Mouse (Mus musculus) inflammation-experienced regulatory T-cells, adult 6 months (primary cell): ENCODE measurements at regions not wholly inside any gene's neighbourhood (a gene's known extent, or its start where the extent isn't known, plus 50 kb on each side); places are given as distances from the start of the nearest gene placed in this dataset.
"Not testable (repeated sequence)": the region's sequence is repeated elsewhere in the genome, so short reads cannot be mapped to it uniquely, and the experiment has no call there.

Source experiments
- ATAC-seq: one replicate; pipeline ENCODE4 v1.8.0; 2017

DNA sequence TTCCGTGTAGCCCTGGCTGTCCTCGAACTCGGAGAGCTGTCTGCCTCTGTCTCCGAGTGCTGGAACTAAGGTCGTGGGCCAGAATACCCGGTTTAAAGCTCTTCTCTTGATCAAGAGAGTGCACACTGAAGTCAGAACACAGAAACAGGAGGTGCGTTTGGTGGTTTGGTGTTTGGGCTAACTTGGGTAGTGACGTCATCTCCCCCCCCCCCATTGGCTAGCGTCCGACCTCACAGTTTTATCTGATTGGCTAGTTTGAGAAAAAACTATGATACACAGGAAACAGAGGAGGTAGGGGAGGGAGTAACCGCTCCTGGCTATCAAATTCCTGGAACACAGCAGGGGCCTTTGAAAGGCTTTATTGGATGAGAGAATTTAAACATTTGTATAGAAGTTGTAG is 60.2 kb upstream of the Pim1 start:
- peak; percentile 18 for ATAC-seq

- ATAC-seq, result no peak
Measured at GRCm38 (mm10) chr17:29430806-29431205, 59.7 kb upstream of the Pim1 start.

- ATAC-seq, result peak; percentile 57
Measured at GRCm38 (mm10) chr17:29431553-29432297, 58.8 kb upstream of the Pim1 start.

GRCm38 (mm10) chr17:29432666-29433065 is 57.9 kb upstream of the Pim1 start:
- ATAC-seq, result no peak

- ATAC-seq, result no peak
Measured at GRCm38 (mm10) chr17:29433370-29433769, 57.2 kb upstream of the Pim1 start.

GRCm38 (mm10) chr17:29434074-29434944 is 56.2 kb upstream of the Pim1 start:
- ATAC-seq, result no peak

GRCm38 (mm10) chr17:29435345-29436006 is 55.1 kb upstream of the Pim1 start:
- no peak for ATAC-seq

GRCm38 (mm10) chr17:29436484-29436870 is 54.1 kb upstream of the Pim1 start:
- ATAC-seq, result not testable (repeated sequence)

GRCm38 (mm10) chr17:29436871-29437534 is 53.5 kb upstream of the Pim1 start:
- ATAC-seq, result peak; percentile 96

DNA sequence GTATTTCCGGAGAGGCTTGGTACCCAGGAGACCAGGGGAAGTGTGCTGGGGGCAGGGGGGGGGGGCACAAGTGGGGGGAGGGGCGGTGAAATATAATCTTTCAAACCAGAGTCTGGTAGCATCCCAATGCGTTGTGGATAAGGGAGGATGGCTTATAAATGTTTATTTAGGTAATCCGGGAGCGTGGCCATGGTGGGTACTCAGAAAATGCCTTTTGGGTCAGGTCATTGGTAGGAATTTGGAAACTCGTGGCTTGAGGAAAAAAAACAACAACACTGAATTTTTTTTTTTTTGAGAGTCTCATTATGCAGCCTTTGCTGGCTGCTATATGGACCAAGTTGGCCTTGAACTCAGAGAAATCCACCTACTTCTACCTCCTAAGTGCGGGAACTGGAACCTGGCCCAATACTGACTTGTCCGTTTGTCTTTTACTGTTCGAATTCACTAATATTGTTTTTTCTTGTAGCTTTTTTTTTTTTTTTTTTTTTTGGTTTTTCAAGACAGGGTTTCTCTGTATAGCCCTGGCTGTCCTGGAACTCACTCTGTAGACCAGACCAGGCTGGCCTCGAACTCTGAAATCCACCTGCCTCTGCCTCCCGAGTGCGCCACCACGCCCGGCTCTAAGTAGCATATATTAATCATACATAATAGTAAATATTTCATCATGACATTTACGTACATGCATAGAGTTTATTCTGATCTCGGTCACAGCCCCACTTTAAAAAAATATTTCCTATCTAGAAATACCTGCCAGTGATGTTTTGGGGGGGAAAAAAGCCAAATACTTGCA is 52.8 kb upstream of the Pim1 start:
- no peak for ATAC-seq

GRCm38 (mm10) chr17:29438347-29439235 is 52.0 kb upstream of the Pim1 start:
- peak; percentile 9 for ATAC-seq

DNA sequence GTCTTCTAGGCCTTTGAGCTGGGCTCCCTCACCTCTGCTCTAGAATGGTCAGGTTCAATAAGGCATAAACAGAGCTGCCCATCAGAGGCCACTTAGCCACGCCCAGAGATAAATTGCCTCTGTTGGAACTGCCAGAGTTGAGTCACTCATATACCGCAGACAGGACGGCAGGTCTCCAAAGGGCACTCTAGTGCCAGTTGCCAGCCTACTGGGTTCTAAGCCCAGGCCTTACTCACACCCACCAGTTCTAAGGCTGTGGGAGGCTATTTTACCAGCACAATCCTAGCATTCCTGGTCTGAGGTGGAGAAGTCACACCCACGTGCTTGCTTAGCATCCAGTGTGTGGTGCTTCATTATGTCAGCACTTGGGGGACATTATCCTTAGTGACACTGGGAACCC is 50.6 kb upstream of the Pim1 start:
- ATAC-seq, result no peak

GRCm38 (mm10) chr17:29440490-29440889 is 50.1 kb upstream of the Pim1 start:
- ATAC-seq, result no peak
